Mouse (Mus musculus) megakaryocyte, embryonic 14.5 days (primary cell): ENCODE measurements around the gene Tbl3.

Experiments used
- FLI1 ChIP-seq: IDR thresholded peaks from 2 replicates; pipeline ENCODE4 v1.6.1; 2012; ENCODE audit warnings: low read length, inconsistent platforms, mixed read lengths
- GATA1 ChIP-seq: IDR thresholded peaks from 3 replicates; pipeline ENCODE4 v1.6.1; 2012; ENCODE audit warnings: mixed read lengths, low read length, inconsistent platforms, borderline replicate concordance

DNA sequence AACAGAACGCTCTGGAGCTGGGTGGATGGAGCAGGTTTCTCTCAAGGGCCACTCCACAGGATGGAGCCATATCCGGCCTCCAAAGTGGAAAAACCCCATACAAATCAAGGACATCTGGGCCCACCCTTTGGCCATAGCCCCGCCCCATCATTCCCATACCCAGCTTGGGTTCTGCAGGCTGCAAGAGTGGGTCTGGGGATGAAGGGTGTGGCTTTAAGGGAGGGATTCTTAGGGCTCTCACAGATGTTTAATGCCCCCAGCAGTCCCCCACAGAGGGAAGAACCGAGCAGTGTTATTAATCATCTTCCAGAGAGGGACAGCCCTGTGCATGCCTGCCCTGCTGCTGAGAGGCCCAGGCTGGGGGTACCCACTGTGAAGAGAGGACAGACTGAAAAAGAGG, 39.5 kb upstream of the Tbl3 start:
- TF ChIP-seq GATA1 (no peak), FLI1 (no peak)
